Mouse (Mus musculus): Measurements from ENCODE around the gene Cox8b. TPM values are rescaled to one million over a fixed set of nuclear protein-coding genes. Genes with fewer than 3 reads are reported as not detected.
A peak's percentile ranks its signal among the peaks of the same experiment; 100 is the strongest.
"Not testable (repeated sequence)": the region's sequence is repeated elsewhere in the genome, so short reads cannot be mapped to it uniquely, and the experiment has no call there.

Gene Cox8b
- total RNA-seq, 2 experiments from 2014 or later: not detected

DNA sequence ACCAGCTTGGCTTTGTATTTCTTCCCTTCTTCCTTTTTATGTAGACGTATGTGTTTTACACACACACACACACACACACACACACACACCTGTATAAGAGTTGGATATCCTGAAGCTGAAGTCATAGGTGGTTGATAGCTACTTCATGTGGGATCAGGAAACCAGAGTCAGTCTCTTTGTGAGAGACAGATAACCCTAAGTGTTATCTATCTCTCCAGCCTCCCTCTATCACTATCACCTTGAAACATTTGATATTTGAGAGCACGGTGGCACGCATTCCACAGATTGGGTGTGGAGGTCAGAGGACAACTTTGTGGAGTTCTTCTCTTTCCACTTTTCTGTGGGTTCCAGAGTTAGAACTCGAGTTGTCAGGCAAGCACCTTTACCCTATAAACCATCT lies 19.7 kb upstream of the Cox8b start:
- ATAC-seq (replicated peaks; ENCODE audit: low FRiP score, low TSS enrichment, poor library complexity, severe bottlenecking): no peak

DNA sequence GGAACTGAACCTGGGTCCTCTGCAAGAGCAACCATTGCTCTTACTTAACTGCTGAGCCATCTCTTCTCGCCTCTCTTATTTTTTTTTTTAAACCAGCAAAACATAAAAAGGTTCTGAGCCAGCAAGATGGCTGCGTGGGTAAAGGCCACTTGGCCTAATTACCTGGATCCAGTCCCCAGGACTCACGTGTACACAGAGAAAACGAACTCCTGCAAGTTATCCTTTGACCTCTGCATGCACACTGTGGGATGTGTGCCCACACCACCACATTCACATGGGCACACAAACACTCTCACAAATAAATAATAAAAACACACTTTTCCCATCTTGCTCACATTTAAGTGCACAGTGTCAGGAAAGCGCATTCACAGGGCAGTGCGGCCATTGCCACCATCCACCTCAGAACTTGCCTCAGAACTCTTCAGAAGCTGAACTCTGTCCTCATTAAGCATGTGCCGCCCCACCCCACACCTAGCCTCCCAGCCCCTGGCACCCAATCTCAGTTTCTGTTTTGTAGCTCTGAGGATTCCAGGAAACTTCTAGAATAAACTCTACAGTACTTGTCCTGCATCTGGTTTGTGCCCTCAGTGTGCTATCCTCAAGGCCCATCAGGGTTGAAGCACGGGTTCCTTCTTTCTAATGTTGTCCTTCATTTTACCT lies 13.9 kb upstream of the Cox8b start:
- ATAC-seq (replicated peaks; ENCODE audit: low FRiP score, low TSS enrichment, poor library complexity, severe bottlenecking): no peak

DNA sequence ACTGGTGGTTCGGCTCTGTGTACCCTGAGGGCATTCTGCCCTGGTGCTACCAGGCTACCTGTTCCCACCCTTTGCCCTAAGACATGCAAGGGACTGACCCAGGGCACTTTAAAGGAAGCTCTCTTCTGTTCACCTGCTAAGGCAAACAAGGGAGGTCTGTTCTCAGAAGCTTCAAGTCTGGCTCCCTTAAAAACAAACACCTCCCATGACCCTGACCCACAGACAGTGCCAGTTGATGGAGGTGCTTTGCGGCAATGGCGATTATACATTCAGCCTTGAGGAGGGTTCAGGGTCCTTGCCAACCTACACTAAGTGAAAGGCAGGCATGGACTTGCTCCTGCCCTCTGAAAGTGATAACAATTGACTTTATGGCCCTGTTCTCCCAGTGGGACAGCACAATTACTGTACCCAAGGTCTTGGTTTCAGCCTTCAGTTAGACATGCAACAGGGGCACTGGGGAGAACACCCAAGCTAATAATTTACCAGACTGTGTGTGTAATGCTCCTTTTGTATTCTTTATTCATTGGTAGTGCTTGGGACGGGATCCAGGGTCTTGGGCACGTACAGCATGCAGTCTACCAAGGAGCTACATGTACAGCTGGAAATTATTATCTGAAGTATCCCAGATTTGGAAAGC lies 12.7 kb upstream of the Cox8b start:
- no peak for ATAC-seq (replicated peaks; ENCODE audit: low FRiP score, low TSS enrichment, poor library complexity, severe bottlenecking)

DNA sequence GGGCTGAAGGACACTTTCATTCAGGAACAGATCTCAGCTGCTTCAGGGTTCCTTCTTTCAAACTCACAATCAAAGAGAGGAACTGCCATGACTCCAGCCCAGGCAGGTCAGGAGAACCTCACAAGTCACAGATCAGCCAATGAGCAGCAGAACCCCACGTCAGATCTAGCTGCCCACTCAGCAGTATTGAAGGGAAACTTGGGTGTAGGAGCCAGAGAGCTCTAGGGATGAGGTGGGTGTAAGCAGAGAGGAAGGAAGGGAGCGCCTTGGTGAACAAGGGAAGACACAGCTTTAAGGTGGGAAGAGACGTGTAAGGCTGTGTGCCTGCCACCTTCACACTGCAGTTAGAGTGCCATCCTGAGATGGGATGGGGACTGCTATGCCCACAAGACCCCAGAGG lies 12.0 kb upstream of the Cox8b start:
- ATAC-seq (replicated peaks; ENCODE audit: low FRiP score, low TSS enrichment, poor library complexity, severe bottlenecking): no peak

DNA sequence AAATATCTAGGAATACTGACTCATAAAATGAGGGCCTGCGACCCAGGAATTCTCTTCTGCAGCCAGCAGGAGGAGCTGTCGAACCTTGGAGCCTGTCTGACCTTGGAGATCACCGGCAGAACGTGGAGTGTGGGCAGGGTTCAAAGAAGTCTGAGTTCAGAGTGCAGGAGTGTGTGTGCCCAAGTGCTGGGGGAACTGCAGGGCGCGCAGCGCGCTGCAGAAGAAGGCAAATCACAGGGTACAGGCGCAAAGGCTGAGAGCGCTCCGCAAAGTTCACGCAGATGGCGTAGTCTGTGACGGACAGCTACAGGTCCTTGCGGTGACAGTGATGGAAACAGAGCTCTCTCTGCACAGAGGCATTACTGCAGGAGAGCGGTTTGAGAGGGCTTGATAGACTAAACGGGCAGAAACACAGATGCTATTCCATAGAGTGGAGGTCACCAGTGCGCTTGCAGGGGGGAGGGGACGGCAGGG lies 8.4 kb upstream of the Cox8b start:
- peak; percentile 64 for ATAC-seq (replicated peaks; ENCODE audit: low FRiP score, low TSS enrichment, poor library complexity, severe bottlenecking)

DNA sequence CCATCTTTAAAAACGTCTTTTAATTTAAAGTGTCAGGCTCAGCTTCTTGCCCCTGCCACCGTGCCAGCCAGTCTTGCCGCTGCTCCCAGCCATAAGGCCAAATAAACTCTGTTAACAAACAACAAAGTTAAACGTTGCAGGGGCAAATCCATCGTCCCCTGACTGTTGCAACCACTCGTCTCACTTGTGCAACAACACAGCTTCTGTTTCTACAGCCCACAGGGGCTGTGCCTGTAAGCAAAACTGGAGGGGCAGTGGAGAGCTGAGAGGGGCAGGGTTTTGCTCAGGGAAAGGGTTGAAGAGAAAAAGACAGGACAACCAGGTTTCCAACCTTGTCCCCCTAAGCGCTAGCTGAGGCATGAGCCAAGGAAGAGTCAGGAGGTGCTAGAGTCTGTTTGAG lies 7.9 kb upstream of the Cox8b start:
- peak; percentile 2; the same call in 1 of the 2 replicates for ATAC-seq (replicated peaks; ENCODE audit: low FRiP score, low TSS enrichment, poor library complexity, severe bottlenecking)

DNA sequence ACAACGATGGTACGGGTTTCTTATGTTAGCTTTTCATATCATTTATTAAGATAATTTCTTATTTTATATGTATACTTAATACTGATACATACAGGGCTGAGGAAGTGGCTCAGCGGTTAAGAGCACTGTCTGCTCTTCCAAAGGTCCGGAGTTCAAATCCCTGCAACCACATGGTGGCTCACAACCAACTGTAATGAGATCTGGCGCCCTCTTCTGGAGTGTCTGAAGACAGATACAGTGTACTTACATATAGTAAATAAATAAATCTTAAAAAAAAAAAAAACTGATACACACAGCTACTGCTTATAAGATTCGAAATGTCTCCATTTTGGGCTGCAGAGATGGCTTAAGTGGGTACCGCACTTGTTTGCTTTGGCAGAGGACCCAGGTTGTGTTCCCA lies 7.5 kb upstream of the Cox8b start:
- no peak for ATAC-seq (replicated peaks; ENCODE audit: low FRiP score, low TSS enrichment, poor library complexity, severe bottlenecking)

DNA sequence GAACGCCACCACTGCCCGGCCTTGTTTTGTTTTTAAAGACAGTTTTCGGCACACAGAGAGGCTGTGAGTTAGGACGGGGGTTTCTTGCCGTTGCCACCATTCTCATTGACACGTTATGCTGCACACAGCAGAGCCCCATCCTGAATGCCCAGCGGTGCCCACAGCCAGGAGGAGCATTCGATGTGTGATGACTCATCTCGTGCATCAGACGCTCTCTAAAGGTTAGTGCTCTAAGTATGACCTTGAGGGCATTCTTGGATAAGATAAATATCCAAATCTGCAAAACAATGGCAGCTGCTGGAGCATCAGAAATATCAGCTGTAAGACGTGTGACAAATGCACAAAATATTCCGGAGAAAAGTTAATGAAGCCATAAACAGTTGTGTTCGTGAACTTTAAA lies 6.9 kb upstream of the Cox8b start:
- no peak for ATAC-seq (replicated peaks; ENCODE audit: low FRiP score, low TSS enrichment, poor library complexity, severe bottlenecking)

DNA sequence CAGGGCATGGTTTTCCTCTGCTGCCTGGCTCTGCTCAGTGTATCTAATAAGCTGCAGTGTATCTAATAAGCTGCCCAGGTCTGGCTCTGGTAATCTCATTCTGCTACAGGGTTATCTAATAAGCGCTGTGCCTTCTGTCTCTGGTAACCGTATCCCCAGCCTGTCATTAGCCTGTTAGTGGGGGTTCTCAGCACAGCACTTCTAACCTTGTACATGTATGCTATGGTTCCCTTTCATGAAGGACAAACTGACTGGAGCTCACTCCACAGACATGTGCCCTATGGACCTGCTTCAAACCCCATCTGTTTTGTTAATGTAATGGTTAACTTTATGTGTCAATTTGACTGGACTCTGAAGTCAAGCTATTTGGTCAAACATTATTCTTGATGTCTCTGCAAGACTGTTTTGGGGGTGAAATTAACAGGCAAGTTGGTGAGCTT lies 5.4 kb upstream of the Cox8b start:
- peak; percentile 70 for ATAC-seq (replicated peaks; ENCODE audit: low FRiP score, low TSS enrichment, poor library complexity, severe bottlenecking)

DNA sequence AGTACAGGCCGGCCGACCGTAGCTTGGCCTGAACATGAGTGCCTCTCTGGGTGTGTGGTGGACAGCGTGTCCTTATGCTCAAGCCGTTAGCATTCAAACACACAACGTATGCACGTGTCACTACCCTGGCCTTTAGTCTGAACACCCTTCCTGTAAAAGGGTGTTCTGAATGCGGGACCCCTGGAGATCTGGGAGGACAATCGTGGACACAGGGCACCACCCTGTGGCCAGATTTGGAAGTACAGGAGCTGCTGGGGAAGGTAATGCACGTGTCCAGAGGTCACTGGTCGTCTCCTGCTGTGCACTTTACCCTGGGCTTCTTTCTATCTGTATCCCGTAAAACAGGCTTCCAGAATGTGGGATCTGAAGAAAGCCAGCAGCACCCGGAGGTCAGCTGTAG lies 3.0 kb upstream of the Cox8b start:
- ATAC-seq (replicated peaks; ENCODE audit: low FRiP score, low TSS enrichment, poor library complexity, severe bottlenecking): peak; percentile 63

DNA sequence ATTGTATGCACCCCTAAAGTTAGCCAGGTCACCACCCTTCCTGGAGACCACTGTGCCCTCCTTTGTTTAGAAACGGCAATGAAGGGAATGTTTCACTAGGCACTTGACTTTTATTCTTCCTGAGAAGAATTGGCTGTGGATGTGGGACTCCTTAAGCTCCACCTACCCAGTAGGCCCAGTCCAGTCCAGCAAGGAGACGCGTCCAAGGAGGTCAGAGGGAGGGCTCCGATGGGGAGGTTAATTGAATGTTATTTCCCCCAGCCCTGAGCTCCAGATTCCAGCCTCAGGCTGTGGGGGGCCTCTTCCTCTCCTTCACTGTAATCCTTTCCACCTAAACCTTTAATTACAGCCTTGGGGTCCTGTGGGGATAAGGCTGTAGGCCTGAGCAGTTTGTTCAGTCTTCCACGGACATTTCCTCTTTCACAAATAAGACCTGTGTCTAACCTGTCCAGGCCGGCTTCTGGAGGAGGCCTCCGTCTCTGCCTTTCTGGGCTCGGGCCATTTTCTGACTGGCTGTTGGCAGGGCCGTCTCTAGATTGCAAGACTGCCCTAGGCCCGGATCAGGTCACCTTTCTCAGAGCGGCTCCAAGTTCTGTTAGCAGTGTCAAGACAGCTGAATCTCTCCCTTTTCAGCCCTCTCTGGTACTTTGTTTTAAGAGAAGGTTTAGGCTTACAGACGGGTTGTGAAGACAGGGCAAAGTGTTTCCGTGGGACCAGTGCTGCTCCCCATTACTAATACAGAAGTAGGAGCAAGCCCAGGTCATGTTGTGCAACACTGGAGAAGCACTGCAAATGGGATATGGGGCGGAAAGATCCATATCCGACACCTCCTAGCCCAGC lies 2.0 kb upstream of the Cox8b start:
- ATAC-seq (replicated peaks; ENCODE audit: low FRiP score, low TSS enrichment, poor library complexity, severe bottlenecking): no peak

DNA sequence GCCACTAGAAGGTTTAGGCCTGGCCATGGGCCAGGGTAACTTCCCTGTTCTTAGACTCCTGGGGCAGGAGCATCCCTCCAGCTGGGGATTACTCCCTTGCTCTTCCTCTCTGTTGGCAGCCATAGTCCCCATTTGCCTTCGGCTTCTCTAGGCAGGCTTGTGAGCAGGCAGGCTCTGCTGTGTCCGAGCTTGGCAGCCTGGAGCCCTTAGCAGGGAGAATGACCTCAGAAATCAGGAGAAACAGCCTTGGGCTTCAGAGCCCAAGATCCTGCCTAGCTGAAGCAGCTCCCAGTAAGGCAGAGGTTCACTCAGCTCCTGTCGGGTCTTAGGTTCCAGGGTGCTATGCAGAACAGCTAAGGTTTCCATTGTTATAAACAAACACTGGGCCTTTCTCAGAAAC lies 1.1 kb downstream of the Cox8b start:
- ATAC-seq (replicated peaks; ENCODE audit: low FRiP score, low TSS enrichment, poor library complexity, severe bottlenecking): no peak

DNA sequence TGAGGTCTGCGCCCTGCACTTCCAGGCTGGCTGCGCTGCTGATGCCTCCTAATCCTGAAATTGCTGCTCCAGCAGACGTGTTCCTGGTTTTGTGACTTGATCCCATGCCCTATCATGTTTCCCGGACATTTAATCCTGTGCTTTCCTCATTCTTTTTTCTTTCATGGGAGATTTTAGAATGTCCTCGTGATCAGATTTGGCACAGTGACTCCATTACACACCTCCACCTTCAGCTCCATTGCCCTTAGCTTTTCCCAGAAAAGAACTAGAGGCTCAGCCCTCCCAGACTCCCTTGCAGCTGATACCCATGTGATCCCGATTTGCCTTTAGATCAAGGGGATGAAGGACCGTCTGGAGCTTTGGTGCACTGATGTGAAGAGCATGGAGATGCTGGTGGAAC lies 2.4 kb downstream of the Cox8b start:
- ATAC-seq (replicated peaks; ENCODE audit: low FRiP score, low TSS enrichment, poor library complexity, severe bottlenecking): no peak

DNA sequence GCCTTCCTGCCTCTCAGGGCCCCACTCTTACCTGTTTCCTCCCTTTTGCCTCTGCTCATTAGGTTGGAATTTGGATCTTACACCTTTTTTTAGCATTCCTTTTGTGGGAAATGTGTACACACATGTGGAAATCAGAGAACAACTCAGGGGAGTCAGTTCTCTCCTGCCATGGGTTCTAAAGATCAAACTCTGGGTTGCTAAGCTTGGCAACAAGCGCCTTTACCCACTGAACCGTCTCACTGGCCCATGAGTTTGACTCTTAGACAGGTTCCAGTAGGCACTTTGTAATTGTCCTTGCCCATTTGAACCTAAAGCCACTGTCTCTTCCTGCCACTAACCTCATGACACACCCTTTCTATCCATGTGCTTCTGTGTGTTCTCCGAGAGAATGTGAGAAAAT lies 5.6 kb downstream of the Cox8b start:
- no peak for ATAC-seq (replicated peaks; ENCODE audit: low FRiP score, low TSS enrichment, poor library complexity, severe bottlenecking)

DNA sequence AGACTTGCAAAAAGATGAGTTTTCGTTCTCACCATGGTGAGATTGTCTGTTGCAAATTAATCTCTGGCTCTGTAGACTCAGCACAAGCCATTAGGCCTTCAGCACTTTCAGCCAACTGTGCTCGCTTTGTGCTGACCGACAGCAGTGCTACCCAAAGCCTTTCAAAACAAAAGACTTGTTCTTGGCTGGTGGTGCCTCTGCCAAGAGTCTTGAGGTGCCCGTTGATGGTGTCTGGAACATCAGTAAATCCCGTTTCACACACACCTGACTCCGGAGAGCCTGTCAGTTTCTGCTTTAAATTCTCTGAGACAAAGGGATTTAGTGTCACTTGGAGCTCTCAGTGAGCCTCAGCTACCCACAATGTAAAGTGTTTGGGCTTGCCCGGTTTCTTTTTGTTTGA lies 6.2 kb downstream of the Cox8b start:
- ATAC-seq (replicated peaks; ENCODE audit: low FRiP score, low TSS enrichment, poor library complexity, severe bottlenecking): no peak

DNA sequence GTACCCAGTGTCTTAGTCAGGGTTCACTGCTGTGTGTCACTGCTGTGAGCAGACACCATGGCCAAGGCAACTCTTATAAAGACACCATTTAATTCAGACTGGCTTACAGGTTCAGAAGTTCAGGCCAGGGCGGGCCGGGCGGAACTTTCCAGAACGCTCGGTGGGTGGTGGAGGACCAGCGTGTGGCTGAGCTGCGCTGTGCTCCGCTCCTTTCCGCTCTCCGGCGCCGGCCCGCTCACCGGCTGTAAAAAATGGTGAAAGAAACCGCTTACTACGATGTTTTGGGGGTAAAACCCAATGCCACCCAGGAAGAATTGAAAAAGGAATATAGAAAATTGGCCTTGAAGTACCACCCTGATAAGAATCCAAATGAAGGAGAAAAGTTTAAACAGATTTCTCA lies 9.6 kb downstream of the Cox8b start:
- ATAC-seq (replicated peaks; ENCODE audit: low FRiP score, low TSS enrichment, poor library complexity, severe bottlenecking): not testable (repeated sequence)

DNA sequence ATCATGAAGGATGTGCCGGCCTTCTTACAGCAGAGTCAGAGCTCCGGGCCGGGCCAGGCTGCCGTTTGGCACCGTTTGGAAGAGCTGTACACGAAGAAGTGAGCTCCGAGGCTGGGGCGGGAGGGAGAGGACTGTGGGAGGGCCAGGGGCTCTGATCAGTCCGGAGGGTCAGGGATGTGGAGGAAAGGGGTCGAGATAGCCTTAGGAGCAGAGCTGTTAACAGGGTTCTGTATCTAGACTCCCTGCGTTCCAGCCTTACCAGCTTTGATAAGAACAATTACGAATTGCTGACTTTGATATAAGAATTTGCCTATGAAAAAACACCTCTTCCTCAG lies 17.8 kb downstream of the Cox8b start:
- no peak; the same call in 1 of the 2 replicates for ATAC-seq (replicated peaks; ENCODE audit: low FRiP score, low TSS enrichment, poor library complexity, severe bottlenecking)

DNA sequence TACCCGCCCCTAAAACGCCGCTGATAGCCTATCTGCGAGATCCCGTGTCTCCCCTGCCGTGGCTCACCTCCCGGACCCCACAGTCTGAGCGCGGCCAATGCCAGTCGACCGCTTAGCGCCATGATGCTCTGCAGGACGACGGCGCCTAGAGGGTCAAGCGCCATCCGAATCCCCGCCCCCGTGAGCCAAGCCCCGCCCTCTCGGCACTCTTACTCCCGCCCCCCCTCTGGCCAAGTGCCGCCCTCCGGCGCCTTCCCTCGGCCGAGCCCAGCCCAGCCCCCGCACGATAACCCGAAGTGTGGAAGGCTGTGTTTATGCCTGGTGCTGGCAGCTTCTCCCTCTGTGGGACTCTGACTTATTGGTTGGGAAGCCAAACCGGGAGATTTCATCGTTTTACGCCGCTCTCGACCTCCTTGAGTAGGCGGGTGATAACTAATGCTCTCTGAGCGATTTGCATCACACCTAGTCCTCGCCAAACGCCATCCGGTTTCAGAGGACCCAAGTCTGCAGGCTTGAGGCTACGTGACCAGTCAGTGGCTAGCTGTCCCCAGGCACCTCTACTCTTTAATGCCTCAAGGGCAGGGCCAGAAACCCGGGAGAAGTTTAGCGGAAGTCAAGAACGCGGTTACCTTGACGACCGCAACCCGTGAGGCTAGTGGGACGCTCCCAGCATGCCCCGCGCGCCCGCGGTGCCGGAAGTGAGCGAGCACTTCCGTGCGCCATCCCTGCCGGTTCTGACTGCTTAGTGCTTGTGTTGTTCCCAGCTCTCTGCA lies 18.4 kb downstream of the Cox8b start, which contains the start of the genes Psmd13 and Sirt3:
Gene Psmd13 (plus strand): TSS at position 273 of the 773 bp plus-strand sequence.
Gene Sirt3 (minus strand): TSS at position 614 of the 773 bp plus-strand sequence.
- peak; percentile 85 for ATAC-seq (replicated peaks; ENCODE audit: low FRiP score, low TSS enrichment, poor library complexity, severe bottlenecking)

DNA sequence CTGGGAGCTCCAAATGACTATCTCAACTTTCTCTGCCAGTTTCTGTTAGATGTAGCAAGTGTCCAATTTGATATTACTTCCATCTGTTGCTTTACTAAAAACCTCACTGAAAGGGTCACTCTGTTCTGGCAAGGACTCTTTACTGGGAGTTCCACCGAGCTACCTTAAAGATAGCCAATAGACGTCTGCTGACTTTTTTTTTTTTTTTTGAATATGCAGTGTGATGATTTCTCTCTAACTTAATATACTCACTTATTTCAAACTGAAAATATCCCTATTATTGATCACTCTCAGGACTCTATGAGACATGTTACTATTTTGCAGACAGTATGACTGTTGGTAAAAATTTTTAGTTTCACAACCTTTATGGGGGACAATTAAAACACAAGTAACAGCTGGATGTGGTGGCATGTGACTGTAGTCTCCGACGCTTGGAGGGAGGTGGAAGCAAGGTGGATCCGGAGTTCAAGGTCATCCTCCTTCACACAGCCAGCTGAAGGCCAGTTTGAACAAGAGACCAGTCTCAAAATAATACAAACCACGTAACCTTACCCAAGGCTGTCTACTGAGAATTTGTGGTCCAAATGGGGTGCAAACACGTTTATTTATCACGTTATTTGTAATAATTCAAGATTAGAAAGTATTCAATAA lies 19.3 kb downstream of the Cox8b start:
- ATAC-seq (replicated peaks; ENCODE audit: low FRiP score, low TSS enrichment, poor library complexity, severe bottlenecking): 0 out of 2 replicates have a peak, but pooled peaks have one; percentile 16
